Mouse (Mus musculus) E14TG2a.4 (cell line): ENCODE data around the gene Cfd.

ENCODE experiments used
- CTCF ChIP-seq: conservative IDR thresholded peaks from 2 replicates; pipeline ENCODE4 v1.5.1; 2014; ENCODE audit warnings: low read length
- NANOG ChIP-seq: IDR thresholded peaks from 2 replicates; pipeline ENCODE4 v1.6.1; 2014; ENCODE audit warnings: borderline replicate concordance, low read length, mixed read lengths
- POU5F1 ChIP-seq: IDR thresholded peaks from 2 replicates; pipeline ENCODE4 v1.6.1; 2014; ENCODE audit warnings: low read length, borderline replicate concordance

DNA sequence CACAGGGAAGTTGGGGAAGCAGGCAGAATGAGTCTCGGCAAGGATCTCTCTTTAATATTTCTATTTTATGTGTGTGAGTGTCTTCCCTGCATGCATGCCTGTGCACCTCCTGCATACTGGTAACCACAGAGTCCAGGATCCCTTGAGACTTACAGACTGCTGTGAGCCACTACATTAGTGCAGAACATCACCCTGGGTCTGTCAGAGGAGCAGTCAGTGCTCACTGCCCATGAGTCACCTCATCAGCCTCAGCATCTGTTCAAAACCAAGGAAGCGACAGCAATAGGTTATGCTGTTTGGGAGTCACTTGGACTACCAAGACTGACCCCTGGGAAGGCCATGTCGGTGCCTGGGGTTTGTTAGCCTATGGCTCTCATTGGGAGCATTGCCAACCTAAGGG lies 48.3 kb upstream of the Cfd start:
- TF ChIP-seq CTCF (no peak), NANOG (no peak), POU5F1 (no peak)
